Mouse (Mus musculus) c-Kit-negative CD71-positive TER-119-positive erythroid progenitor cells, embryonic 14.5 days (primary cell): ENCODE results near the gene Id3.

Experiments
- DNase-seq: peaks from one replicate; pipeline ENCODE4 v3.0.0-alpha.2; 2013; ENCODE audit warnings: low read depth, low spot score

The Id3 gene

DNA sequence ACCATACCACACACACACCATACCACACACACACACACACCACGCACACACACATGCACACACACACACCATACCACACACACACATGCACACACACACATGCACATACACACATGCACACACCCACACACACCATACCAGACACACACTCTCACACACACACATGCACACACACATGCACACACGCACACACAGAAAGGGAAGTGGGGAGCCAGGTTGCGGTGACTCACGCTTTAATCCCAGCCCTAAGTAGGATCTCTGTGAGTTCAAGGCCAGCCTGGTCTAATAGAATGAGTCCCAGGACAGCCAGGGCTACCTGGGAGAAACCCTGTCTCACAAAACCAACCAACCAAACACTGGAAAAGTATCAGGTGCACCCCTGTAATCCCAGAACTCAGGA, 18.7 kb upstream of the Id3 start:
- DNase-seq: no peak

DNA sequence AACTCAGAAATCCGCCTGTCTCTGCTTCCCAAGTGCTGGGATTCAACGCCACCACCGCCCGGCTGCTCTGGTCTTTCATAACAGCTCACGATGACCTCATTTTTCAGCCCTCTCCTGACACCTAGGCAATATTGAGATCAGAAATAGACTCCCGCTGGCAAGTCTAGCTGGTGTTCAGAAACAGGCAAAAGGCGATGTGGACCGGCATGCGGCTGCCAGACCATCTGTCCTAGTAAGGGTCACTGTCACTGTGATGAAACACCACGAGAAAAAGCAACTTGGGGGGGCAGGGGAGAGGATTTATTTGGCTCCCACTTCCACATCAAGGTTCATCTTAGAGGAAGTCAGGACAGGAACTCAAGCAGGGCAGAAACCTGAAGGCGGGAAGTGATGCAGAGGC, 17.8 kb upstream of the Id3 start:
- no peak for DNase-seq

DNA sequence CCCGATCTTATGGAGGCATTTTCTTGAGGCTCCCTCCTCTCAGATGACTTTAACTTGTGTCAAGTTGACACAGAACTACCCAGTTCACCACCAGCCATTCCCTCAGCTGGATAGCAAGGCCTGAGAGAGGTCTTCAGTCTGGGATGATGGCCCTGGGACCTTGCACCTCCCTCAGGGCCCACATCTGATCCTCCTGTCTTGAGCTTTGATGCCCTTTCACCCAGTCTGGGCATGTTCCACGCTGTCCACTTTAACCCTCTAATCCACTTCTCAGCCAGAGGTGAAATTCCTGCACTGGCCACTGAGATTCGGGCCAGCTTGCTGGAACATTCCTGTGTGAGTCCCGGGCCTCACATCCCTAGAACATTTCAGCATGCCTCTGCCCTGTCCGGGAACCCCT, 17.3 kb upstream of the Id3 start:
- no peak for DNase-seq

DNA sequence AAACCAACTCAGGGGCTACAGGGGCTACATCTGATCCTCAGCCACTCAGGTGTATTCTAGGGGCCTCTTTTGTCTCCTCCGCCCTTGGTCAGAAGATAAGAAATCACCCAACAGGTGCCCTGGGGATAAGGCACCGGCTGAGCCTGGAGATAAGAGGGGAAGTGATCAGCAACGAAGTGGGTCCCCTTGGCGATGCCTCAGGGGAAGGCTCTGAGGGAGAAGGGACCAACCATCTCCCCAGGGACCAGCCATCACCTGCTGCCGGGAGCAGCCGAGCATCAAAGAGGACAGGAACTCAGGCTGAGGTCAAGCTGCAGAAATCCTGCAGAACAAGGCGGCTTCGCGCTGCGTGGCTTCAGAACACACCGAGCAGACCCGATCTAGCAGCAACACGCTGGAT, 15.6 kb upstream of the Id3 start:
- DNase-seq: no peak

DNA sequence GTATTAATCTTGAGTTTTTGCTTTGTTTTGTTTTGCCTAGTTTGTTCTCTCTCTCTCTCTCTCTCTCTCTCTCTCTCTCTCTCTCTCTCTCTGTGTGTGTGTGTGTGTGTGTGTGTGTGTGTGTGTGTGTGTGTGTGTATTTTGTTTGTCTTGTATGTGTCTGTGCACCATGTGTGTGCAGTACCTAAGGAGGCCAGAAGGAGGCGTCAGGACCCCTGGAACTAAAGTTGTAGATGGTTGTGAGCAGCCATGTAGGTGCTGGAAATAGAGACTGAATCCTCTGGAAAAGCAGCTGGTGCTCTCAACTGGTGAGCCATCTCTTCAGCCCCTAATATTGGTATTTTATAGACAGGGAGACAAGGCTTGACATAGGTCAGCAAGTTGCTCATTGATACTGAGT, 13.5 kb upstream of the Id3 start:
- DNase-seq: no peak

DNA sequence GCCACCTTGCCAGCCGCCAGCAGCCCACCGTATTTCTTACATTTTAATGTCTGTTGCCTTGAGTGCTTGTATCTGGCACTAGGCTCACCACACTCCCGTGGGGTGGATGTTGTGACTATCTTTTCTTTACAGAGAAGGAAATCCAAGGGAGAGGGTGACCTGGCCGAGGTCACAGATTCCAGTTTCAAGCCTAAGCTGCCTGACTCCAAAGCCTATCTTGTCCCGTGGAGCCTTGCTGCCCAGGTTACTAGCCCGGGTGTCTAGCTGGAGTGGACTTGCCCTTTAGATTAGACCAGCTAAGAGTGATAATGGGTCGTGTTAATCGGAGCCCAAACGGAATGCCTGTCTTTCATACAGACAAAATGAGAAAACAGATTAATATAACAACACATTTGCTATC, 9.5 kb upstream of the Id3 start:
- DNase-seq: no peak

DNA sequence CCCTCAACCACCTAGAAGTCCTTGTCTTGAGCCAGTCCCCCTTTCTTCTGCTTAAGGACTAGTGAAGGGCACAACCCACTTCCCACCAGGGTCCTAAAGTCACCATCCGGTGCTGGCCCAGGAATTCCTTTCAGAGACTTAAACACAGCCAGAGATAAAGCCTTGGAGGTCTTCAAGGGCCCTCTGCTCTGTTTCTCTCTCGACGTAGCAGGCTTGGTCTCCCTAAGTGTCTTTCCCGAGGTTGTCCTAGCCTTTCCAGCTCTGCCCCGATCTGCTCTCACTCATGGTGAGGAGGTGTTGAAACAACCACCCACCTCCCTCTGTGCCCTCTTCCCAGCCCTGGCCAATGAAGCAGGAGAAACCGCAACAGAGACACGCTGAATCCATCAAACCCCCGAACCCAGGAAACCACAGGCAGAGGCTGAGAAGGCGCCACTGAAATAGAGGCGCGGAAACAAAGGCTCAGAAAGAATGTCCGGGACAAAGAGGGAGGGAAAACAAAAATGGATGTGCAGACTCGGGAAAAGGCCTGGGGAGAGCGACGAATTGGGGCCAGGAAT, 8.8 kb upstream of the Id3 start:
- DNase-seq: no peak

DNA sequence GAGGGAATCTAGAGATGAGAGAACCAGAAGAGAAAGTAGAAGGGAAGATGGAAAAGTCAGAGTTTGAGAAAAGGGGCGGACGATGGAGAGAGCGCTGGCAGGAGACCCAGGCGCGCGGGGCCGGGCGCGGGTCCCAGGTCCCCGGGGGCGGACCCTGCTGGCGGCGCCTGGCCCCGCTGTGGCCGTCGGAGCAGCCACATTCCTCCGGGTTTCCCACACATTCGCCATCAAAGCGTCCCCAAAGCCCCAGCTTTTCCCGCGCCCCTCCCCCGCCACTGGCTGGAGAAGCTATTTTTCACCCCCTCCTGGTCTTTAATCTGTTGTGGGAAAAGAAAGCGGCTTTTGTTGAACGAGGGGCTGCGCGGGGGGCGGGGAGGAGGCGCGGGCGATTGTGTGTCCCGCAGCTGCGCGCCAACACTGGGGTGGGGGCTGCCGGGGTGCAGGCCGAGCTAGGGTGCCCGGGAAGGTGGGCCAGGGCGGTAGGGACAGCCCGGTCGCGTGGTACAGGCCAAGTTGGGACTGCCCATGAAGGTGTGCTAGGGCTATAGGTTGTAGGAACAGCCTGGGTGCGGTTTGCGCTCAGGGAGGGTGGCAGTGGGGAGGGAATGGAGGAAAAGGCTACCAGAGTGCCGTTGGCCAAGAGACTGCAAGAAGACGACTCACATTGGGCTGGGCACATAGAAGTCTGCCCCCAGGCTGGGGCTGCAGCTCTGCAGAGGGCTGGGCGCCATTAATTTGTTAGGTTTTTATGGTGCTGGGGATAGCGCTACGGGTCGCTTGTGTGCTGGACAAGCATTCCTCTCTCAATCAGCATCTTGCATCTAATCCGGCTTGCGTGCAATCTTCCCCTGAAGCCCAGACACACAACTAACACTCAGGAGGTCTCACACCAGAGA, 8.1 kb upstream of the Id3 start:
- DNase-seq: no peak

DNA sequence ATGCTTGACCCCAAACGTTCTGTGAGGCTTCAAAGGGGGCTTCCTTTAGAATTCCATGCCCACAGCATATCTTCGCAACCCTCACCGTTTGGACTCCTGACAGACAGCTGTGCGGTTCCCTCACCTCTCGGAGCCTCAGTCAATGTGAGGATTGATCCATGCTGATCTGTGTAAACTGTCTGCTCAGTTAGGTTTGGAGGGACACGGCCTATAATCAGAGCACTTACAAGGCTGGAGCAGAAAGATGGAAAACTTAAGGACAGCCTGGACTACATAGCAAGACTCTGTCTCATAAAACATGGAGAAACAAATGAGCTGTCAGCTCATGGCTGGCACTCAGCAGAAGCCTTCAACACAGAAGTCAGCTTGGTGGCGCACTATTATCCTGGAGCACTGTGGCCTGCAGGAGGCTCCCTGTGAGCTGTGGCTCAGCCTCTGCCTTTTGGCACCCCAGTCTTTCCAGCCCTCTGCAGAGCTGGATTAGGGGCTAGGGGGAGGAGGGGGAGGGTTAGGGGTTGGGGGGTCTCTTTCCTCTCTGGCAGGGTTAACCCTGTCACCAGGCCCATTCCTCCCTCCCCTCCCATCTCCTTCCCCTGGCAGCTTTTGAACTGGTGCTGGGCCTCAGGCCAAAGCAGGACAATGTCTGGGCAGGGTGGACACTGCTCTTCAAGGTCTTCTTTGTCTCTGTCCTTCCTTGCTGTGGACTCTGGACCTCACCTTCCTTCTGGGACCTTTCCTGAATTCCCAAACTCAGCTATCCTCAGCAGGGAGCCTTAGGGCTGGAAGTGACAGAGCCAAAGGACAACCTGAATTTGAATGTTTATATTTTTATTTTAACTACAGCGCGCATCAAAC, 7.2 kb upstream of the Id3 start:
- DNase-seq: no peak

DNA sequence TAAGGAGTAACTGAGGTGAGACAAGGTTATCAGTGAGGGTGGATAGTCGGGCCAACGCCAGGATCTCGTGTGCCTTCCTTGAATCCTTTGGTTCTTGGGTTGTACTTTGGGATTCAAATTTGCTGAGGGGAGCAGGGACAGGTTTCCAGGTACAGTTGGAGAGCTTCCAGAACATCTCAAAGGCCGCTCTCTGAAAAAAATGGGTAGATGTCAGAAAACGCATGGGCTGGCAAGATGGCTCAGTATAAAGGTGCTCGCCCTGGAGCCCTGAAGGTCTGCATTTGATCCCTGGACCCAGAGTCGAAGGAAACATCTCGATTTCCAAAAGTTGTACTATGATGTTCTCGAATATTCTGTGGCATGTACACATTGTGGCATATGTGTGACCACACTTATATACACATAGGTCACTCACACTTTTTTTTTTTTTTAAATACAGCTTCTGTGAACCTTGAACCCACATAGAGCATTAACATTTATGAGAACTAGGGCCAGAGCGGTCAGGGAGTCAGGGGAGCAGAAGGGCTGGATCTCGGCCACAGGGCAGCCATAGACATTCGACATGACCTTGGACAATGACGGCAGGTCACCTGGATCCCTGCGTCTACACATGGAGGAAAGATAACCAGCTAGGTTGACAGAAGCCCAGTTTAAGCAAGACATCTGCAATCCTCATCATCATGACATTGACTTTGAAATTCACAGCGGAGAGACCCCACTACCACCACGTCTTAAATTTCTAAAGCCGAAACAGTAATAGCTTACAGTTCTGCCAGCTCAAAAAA, 3.8 kb upstream of the Id3 start:
- DNase-seq: no peak

DNA sequence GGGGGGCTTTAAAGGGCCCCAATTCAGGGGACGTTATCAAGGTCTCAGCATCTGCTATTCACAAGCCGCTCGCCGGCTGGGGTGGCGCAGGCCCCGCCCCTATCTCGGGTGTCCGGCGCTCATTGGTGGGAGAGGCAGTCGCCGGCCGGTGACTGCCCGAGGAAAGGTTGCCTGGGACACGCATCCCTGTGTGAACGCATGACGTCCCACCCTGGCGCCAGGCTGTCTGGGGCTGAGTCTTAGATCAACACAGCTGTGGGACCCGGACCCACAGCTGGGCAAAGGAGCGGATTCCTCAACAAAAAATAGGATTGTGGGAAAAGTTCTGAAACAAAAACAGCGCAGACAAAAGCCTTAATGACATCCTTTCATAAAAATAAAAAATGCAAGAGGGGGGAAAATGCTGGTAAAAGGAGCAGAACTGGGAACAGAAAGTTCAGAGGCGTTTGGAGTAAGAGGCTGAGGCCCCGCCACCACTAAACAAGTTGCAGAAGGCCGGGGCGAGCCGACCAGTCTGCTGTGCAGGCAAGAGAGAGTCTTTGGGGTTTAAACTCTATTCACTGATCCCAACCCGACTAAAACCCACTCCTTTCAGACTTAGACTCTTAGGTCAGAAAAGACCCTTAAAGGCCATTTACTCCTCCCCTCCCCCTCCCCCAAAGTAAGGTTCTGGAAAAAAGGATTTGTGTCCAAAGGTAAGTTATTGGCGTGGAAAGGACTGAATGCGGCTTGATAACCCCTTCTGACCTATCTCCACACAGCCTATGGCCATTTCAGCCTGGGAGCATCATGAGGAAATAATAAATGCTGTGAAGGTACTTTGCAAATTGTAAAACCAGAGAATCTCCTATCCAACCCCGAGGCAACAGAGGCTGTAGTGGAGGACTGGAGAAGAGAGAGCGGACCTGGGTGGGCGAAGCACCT, 2.7 kb upstream of the Id3 start:
- no peak for DNase-seq

DNA sequence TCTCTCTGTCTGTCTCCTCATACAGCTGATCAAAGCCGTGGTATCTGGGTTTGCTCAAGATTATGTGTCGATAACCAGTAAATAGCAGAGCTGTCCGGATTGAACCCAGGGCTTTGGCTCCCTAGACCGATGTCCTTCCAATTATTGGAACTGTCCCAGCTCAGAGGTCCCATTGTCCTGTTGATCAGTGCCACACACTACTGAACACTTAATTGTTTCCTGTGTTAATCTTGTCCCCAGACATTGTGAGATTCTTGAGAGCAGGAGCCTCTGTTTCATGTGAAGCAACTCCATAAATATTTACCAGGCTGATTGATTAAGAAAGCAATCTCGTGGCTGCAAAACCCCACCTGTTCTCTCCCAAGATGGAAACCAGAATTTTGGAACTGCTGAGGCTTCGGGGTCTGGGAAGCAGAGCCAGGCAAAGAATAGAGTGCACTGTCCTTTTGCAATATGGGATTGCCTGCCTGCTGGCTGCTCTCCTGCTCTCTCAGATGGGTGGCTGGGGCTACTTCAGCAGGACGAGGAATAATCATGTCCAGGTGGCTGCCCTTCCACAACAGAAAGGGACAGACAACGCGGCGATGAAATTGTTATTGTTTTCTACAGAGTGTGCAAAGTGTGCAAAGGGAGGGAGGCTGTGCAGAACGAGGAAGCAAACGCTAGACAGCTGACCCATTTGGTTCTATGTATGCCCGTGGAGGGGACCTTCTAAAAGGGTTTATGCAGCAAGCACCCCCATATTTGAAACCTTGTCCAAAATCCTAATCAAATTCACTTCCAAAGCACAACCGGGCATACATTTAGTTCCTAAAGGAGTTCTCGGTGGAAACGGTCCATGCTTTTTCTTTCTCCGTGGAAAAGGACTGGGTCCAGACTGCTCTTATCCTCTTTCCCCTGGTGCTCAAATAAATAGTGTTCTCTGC, 767 bp upstream of the Id3 start:
- DNase-seq: no peak

DNA sequence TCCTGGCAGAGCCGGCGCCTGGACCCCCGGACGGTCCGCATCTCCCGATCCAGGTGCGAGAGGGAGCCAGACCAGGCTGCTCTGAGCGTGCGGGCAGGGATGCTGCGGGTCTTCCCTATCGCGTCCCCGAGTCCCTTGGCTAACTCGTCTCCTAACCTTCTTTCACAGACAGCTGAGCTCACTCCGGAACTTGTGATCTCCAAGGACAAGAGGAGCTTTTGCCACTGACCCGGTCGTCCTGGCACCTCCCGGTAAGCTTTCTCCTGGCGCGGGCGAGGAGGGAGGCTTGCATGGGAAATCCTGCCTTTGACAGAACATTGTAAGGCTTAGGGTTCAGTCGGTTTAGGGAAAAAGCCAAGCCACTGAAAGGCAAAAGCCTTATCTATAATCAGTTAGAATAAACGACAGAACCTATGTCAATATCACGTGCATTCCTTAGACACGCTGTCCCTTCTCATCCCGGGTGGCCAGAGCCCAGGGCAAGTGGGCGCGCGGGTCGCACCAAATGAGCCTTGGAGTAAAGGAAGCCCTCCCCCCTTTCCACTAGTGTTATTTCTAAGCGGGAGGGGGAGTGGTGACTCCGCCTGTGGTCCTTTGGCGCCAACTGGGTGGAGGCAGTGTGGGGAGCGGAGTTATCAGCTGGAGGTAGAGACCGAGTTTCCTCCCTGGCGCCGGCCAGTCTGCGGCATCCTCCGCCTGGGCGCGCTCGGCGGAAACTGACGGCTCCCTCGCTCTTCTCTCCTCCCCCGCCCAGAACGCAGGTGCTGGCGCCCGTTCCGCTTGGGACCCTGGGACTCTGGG, 1.0 kb downstream of the Id3 start:
- no peak for DNase-seq

DNA sequence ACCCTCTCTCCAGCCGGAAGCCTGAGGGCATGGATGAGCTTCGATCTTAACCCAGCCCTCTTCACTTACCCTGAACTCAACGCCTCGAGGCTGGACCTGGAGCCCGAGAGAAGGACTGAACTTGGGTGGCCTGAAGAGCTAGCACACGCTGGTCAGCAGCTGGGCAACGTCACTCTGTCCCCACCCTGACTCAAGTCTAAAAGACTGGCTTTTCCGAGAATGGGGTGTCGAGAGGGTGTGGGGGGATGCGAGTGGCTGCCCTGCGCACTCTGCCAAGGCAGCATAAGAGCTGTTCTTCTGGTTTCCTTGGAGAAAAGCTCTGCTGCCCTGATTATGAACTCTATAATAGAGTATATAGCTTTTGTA, 1.6 kb downstream of the Id3 start:
- no peak for DNase-seq

DNA sequence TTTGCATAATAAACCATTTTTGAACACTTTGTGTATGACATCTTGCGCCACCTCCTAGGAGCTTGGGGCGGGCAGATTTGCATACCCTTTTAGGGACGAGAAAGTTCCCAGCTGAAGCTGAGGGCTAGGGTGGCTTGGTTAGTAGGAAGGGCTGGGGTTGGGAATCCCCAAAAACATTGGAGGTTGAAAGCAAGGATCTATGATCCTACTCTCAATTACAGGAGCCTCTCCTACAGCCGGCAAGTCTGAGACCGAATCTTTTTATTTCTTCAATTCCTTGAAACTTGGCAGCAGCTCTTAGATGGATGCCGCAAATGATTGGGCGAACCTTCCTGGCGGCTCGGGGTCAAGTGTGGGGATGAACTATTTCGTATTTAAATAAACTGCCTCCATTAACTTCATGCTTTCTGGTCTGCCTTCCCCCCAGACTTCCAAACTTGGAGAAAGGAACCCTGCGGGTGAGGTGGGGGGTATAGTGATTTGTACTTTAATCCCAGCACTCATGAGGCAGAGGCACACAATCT, 2.1 kb downstream of the Id3 start:
- no peak for DNase-seq

DNA sequence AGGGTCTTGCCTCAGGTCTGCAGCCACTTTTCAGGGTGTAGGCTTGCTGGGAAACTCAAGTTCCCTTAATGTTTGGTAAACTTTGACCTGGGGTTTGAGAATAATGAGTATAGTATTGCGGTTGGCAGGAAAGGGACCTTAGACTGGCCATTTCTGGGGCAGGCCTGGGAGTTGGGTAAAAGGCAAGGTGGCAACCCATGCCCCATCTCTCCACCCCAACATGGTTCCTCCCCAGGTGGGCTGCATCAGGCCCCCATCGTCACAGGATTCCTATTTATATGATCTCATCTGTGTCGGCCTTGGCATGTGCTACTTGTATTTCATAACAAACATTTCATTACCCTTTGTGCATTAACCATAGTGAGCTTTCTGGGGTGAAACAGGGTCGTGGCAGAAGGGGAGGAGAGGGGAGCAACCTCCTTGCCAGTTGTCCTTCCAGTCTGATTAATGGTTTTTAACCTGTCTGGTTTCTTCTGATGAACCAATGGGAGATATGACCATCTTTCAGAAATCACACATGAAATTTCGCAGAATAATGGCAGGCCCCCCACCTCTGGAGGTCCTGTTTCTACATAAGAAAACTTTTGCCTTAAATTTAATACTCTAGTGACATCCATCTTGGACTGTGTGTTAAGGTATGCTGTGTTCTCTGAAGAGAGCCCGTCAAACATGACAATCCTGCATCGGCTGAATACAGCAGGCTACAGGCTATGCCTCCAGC, 2.9 kb downstream of the Id3 start:
- no peak for DNase-seq

DNA sequence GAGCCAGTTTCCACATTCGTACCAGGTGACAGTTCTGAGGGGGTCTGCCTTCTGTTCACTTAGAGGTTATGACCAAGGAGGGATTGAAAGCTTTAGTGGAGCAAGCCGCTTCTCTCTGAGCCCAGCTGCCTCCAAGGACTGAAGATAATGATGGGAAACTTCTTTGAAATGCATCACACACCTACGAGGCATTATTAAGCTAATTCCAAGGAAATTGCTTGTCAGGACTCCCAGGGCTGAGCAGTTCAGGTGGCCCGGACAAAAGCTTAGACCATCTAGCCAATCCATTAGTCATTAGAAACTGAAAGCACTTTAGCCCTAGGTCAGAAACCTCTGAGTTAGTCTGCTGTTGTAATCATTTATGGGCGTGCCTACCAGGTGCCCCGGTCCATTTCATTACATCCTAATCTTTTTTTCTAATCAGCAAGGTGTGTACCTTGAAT, 3.4 kb downstream of the Id3 start:
- DNase-seq: no peak
